Mouse (Mus musculus) activated CD4-positive, CD25-positive, alpha-beta regulatory T cell, adult 4 months (primary cell): ENCODE results near the gene Drap1. TPM values are rescaled to one million over a fixed set of nuclear protein-coding genes. Genes with fewer than 3 reads are reported as not detected.
A peak's percentile ranks its signal among the peaks of the same experiment; 100 is the strongest.
"Not testable (repeated sequence)": the region's sequence is repeated elsewhere in the genome, so short reads cannot be mapped to it uniquely, and the experiment has no call there.

Source experiments
- ATAC-seq: one replicate; pipeline ENCODE4 v1.8.0; 2017
- polyA plus RNA-seq, 2 experiments: library from polyadenylated mRNA; unstranded; fragments of 100-300 nt; shearing (Covaris generic); gene quantifications; one replicate each; pipeline ENCODE4 v1.2.1; 2017

The Drap1 gene
- polyA plus RNA-seq, 2 experiments from 2014 or later, result 50.3 to 53.6 TPM

GRCm38 (mm10) chr19:5419630-5420029, 5.1 kb downstream of the Drap1 start:
- no peak for ATAC-seq

GRCm38 (mm10) chr19:5418750-5419466, 5.9 kb downstream of the Drap1 start:
- ATAC-seq, result no peak

- ATAC-seq, result no peak
Measured at GRCm38 (mm10) chr19:5414534-5414957, 10.2 kb downstream of the Drap1 start.

GRCm38 (mm10) chr19:5413840-5414239, 10.9 kb downstream of the Drap1 start:
- ATAC-seq, result no peak

GRCm38 (mm10) chr19:5411961-5412360, 12.8 kb downstream of the Drap1 start:
- ATAC-seq, result no peak

GRCm38 (mm10) chr19:5410641-5411040, 14.1 kb downstream of the Drap1 start:
- ATAC-seq, result no peak

- no peak for ATAC-seq
Measured at GRCm38 (mm10) chr19:5409068-5409467, 15.7 kb downstream of the Drap1 start.

GRCm38 (mm10) chr19:5408057-5409001, 16.4 kb downstream of the Drap1 start:
- ATAC-seq, result no peak

- no peak for ATAC-seq
Measured at GRCm38 (mm10) chr19:5407133-5407532, 17.6 kb downstream of the Drap1 start.

- peak; percentile 57 for ATAC-seq
Measured at GRCm38 (mm10) chr19:5406531-5407126, 18.1 kb downstream of the Drap1 start.

- ATAC-seq, result peak; percentile 65
Measured at GRCm38 (mm10) chr19:5405924-5406323, 18.9 kb downstream of the Drap1 start.

GRCm38 (mm10) chr19:5402293-5402692, 22.5 kb downstream of the Drap1 start, which contains the start of gene Tsga10ip:
Gene Tsga10ip, minus strand, starts transcription at chr19:5402526.
- no peak for ATAC-seq

- ATAC-seq, result not testable (repeated sequence)
Measured at GRCm38 (mm10) chr19:5401073-5401472, 23.7 kb downstream of the Drap1 start.

- ATAC-seq, result no peak
Measured at GRCm38 (mm10) chr19:5395371-5395770, 29.4 kb downstream of the Drap1 start.

GRCm38 (mm10) chr19:5394168-5394567, 30.6 kb downstream of the Drap1 start:
- no peak for ATAC-seq

GRCm38 (mm10) chr19:5392892-5393291, 31.9 kb downstream of the Drap1 start:
- no peak for ATAC-seq

- ATAC-seq, result no peak
Measured at GRCm38 (mm10) chr19:5390416-5390815, 34.4 kb downstream of the Drap1 start.

- peak; percentile 82 for ATAC-seq
Measured at GRCm38 (mm10) chr19:5389647-5390046, 35.1 kb downstream of the Drap1 start.

- ATAC-seq, result peak; percentile 72
Measured at GRCm38 (mm10) chr19:5388588-5389242, 36.1 kb downstream of the Drap1 start, which contains the start of gene Sart1. Gene Sart1, minus strand, starts transcription at chr19:5388703.

GRCm38 (mm10) chr19:5388011-5388441, 36.8 kb downstream of the Drap1 start:
- ATAC-seq, result no peak

- no peak for ATAC-seq
Measured at GRCm38 (mm10) chr19:5384715-5385114, 40.1 kb downstream of the Drap1 start.

- no peak for ATAC-seq
Measured at GRCm38 (mm10) chr19:5383326-5383725, 41.5 kb downstream of the Drap1 start.
